12 mouse cellular contexts compared by ENCODE assay signal in the genomic region with DNA sequence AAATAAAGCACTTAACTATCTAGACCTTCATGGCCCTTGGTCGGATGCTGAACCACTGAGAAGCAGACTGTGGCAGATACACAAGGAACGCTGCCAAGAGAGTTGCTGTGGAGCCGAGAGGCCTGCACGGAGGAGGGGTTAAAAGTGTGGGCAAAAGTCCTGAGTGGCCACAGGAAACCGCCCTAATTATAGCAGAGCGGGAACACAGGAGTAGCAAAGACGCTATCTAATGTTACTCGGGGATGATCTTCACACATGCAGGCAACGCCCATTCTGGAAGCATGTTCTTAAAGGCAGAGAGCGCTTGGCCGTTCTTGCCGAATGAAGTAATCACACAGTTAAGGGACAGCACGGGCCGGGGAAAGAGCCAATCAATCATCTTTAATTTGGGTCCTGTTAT. TPM values are rescaled to one million over a fixed set of nuclear protein-coding genes. Genes with fewer than 3 reads are reported as not detected.
DNase-seq lines count a peak whose midpoint lies in the region; ATAC-seq and TF ChIP-seq lines count a peak whose summit lies in the region.
"Had no signal": no experiment of that assay in that cellular context is flagged by ENCODE, and none has a peak within 500 bp of the region (broad histone marks: within the 10 kb centered on the region; RNA-seq: fewer than 3 reads in every experiment).

No protein-coding gene starts in this region.

- H3K27me3 ChIP-seq in kidney, embryonic 15.5 days, result no peaks in the 10 kb centered on the region
- H3K27me3 ChIP-seq in neural tube, embryonic 14.5 days (ENCODE audit: control insufficient read depth, insufficient read depth, low read length), result no peaks in the 10 kb centered on the region
- no peaks in the 10 kb centered on the region for H3K27me3 ChIP-seq in neural tube, embryonic 15.5 days (replicated peaks)
- H3K27me3 ChIP-seq in stomach, postnatal 0 days (ENCODE audit: control insufficient read depth, insufficient read depth, low read length), result no peaks in the 10 kb centered on the region

- no peak for TF ChIP-seq CTCF in stomach, postnatal 0 days (IDR thresholded peaks at IDR 0.05; ENCODE audit: low read depth)

- no peak for ATAC-seq in kidney, embryonic 15.5 days (replicated peaks; ENCODE audit: low FRiP score)
- peak; percentile 3; the same call in 1 of the 2 replicates for ATAC-seq in neural tube, embryonic 14.5 days (ENCODE audit: low read depth)
- no peak for ATAC-seq in neural tube, embryonic 15.5 days (ENCODE audit: low FRiP score)
- no peak for ATAC-seq in stomach, postnatal 0 days (ENCODE audit: low FRiP score, low TSS enrichment)
- ATAC-seq in cerebellum, adult (ENCODE audit: insufficient number of reproducible peaks, low FRiP score, low TSS enrichment), result no peak

- no peak overlapping the region for H3K4me2 ChIP-seq in kidney, embryonic 15.5 days
- H3K4me2 ChIP-seq in neural tube, embryonic 14.5 days (ENCODE audit: low read depth, low read length), result no peak overlapping the region
- H3K4me2 ChIP-seq in neural tube, embryonic 15.5 days, result no peak overlapping the region
- peak overlapping the region; percentile 31; the same call in 1 of the 2 replicates for H3K4me2 ChIP-seq in stomach, postnatal 0 days (replicated peaks; ENCODE audit: low read depth)

- H3K4me1 ChIP-seq in kidney, embryonic 15.5 days, result peaks cover 8% of the 10 kb centered on the region; the same call in 1 of the 2 replicates
- no peaks in the 10 kb centered on the region for H3K4me1 ChIP-seq in neural tube, embryonic 14.5 days (ENCODE audit: control insufficient read depth, insufficient read depth, low read length)
- H3K4me1 ChIP-seq in neural tube, embryonic 15.5 days, result peaks cover 11% of the 10 kb centered on the region
- 0 out of 2 replicates have a peak, but pooled peaks cover 2% of the 10 kb centered on the region for H3K4me1 ChIP-seq in stomach, postnatal 0 days (replicated peaks; ENCODE audit: control insufficient read depth, insufficient read depth)

- no peaks in the 10 kb centered on the region for H3K9me3 ChIP-seq in kidney, embryonic 15.5 days (replicated peaks)
- no peaks in the 10 kb centered on the region for H3K9me3 ChIP-seq in neural tube, embryonic 14.5 days (ENCODE audit: control insufficient read depth, low read length)
- H3K9me3 ChIP-seq in neural tube, embryonic 15.5 days (replicated peaks), result no peaks in the 10 kb centered on the region
- no peaks in the 10 kb centered on the region for H3K9me3 ChIP-seq in stomach, postnatal 0 days (ENCODE audit: control insufficient read depth, low read length)

- DNase-seq in adrenal gland, postnatal 14 days, result peak; percentile 34
- DNase-seq in adrenal gland, adult 8-10 months, result no peak
- DNase-seq in kidney, adult 11 months, result peak; percentile 51
- no peak for DNase-seq in stomach, postnatal 0 days (ENCODE audit: low spot score)

- no peak for TF ChIP-seq EP300 in stomach, postnatal 0 days (optimal IDR thresholded peaks at IDR 0.05)

- H3K36me3 ChIP-seq in kidney, embryonic 15.5 days, result no peaks in the 10 kb centered on the region
- no peaks in the 10 kb centered on the region for H3K36me3 ChIP-seq in neural tube, embryonic 14.5 days (ENCODE audit: control insufficient read depth, insufficient read depth, low read length)
- no peaks in the 10 kb centered on the region for H3K36me3 ChIP-seq in neural tube, embryonic 15.5 days
- no peaks in the 10 kb centered on the region for H3K36me3 ChIP-seq in stomach, postnatal 0 days (ENCODE audit: control insufficient read depth, insufficient read depth, low read length)

- H3K9ac ChIP-seq in kidney, embryonic 15.5 days, result no peak overlapping the region
- no peak overlapping the region for H3K9ac ChIP-seq in neural tube, embryonic 14.5 days (replicated peaks; ENCODE audit: low read depth, low read length)
- no peak overlapping the region for H3K9ac ChIP-seq in neural tube, embryonic 15.5 days (replicated peaks)
- H3K9ac ChIP-seq in stomach, postnatal 0 days (ENCODE audit: low read length), result no peak overlapping the region
- H3K9ac ChIP-seq: liver, embryonic 14.5 days had no signal

- no peak overlapping the region for H3K4me3 ChIP-seq in kidney, embryonic 15.5 days (replicated peaks)
- H3K4me3 ChIP-seq in neural tube, embryonic 14.5 days (ENCODE audit: low read depth, low read length), result no peak overlapping the region
- no peak overlapping the region for H3K4me3 ChIP-seq in neural tube, embryonic 15.5 days (replicated peaks)
- no peak overlapping the region for H3K4me3 ChIP-seq in stomach, postnatal 0 days (ENCODE audit: low read depth, low read length)

- 83% methylated on average over 14 of the region's 14 CpGs for WGBS in kidney, embryonic 15.5 days
- 87% methylated on average over 14 of the region's 14 CpGs for WGBS in neural tube, embryonic 14.5 days
- WGBS in neural tube, embryonic 15.5 days, result 86% methylated on average over 14 of the region's 14 CpGs
- 66% methylated on average over 14 of the region's 14 CpGs for WGBS in stomach, postnatal 0 days

- H3K27ac ChIP-seq in kidney, embryonic 15.5 days, result no peak overlapping the region
- no peak overlapping the region for H3K27ac ChIP-seq in neural tube, embryonic 14.5 days (ENCODE audit: low read depth, low read length)
- H3K27ac ChIP-seq in neural tube, embryonic 15.5 days (replicated peaks), result no peak overlapping the region
- no peak overlapping the region for H3K27ac ChIP-seq in stomach, postnatal 0 days (replicated peaks)
- H3K27ac ChIP-seq: left cerebral cortex, adult 2 months; liver, embryonic 14.5 days had no signal

RNA-seq across cellular contexts. Expression of a gene that starts 1.4 kb away (rescaled TPM):
- 3.5 and 4.5 TPM in 2 replicates for total RNA-seq in adrenal gland, postnatal 14 days (2021)
- 1 to 10 TPM in 3 of 4 experiments, not detected in 1; 1.6 to 2.1 (median 1.9) TPM for total RNA-seq in adrenal gland, adult 8-10 months (2022)
- 14.2 and 14.3 TPM in 2 replicates for polyA plus RNA-seq in kidney, embryonic 15.5 days (2015; fragmentation: Nextera tagmentation; extraction: Ambion mirVana)
- 0.19 and 0.55 TPM in 2 replicates for polyA plus RNA-seq in neural tube, embryonic 14.5 days (2014; fragmentation: Nextera tagmentation; extraction: Ambion mirVana)
- polyA plus RNA-seq in neural tube, embryonic 15.5 days (2015; fragmentation: Nextera tagmentation; extraction: Ambion mirVana), result 1.6 and 13.8 TPM in 2 replicates
- 143 and 146 TPM in 2 replicates for polyA plus RNA-seq in stomach, postnatal 0 days (2015; fragmentation: Nextera tagmentation; extraction: Ambion mirVana)
- total RNA-seq: left cerebral cortex, adult 2 months; megakaryocyte progenitor cell, adult 5-6 weeks had no signal
- polyA plus RNA-seq: neural tube, embryonic 11.5 days had no signal

RNA-seq across cellular contexts. Expression of a gene that starts 31.2 kb away (rescaled TPM):
- total RNA-seq in adrenal gland, postnatal 14 days (2021), result 6.5 and 111 TPM in 2 replicates
- total RNA-seq in adrenal gland, adult 8-10 months (2022), result 1 to 10 TPM in 3 of 4 experiments, under 1 TPM in 1; 0.86 to 2.6 (median 2.0) TPM
- 42.4 and 48.6 TPM in 2 replicates for polyA plus RNA-seq in kidney, embryonic 15.5 days (2015; fragmentation: Nextera tagmentation; extraction: Ambion mirVana)
- polyA plus RNA-seq in neural tube, embryonic 14.5 days (2014; fragmentation: Nextera tagmentation; extraction: Ambion mirVana), result 0.27 and 0.68 TPM in 2 replicates
- 0.29 and 14.1 TPM in 2 replicates for polyA plus RNA-seq in neural tube, embryonic 15.5 days (2015; fragmentation: Nextera tagmentation; extraction: Ambion mirVana)
- polyA plus RNA-seq in stomach, postnatal 0 days (2015; fragmentation: Nextera tagmentation; extraction: Ambion mirVana), result 3.8 and 5.8 TPM in 2 replicates
- polyA plus RNA-seq: neural tube, embryonic 11.5 days had no signal

Comparison
In these comparisons a context has a peak if more than half of its experiments do, and no peak if none do; other contexts are left out.
1. DNase-seq: peak in adrenal gland, postnatal 14 days (single experiment) and kidney, adult 11 months (single experiment); none in adrenal gland, adult 8-10 months (single experiment) and stomach, postnatal 0 days (single experiment).